Mouse (Mus musculus): ENCODE results near the gene Srebf1.

DNA sequence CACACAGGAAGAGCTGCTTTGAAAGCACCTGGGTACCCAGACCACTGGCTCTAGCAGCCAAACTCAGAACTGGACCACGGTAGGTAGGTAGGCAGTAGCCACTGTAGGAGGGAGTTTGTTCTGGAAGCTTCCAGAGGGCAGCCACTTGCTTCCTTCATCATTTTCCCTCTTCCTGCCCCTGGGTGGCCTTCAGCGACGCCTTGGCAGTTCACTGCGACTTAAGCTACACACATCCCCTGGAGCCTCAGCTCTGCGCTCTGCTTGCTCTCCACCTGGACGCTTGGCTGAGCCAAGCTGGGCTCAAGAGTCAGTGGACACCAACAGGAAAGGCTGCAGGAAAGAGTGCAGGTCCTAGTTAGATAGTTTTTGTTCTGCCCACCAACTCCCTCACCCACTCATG is 44.4 kb downstream of the Srebf1 start:
- TF ChIP-seq POLR2A (IDR thresholded peaks at IDR 0.05; ENCODE audit: insufficient read length, low read depth) (no peak), USF1 (IDR thresholded peaks at IDR 0.05; ENCODE audit: low read depth) (no peak), TCF12 (IDR thresholded peaks at IDR 0.05; ENCODE audit: insufficient read depth, poor library complexity, severe bottlenecking) (no peak), POLR2AphosphoS2 (IDR thresholded peaks at IDR 0.05; ENCODE audit: insufficient read length, low read depth) (no peak), REST (IDR thresholded peaks at IDR 0.05; ENCODE audit: insufficient read depth, insufficient read length) (no peak), CEBPB (IDR thresholded peaks at IDR 0.05; ENCODE audit: insufficient read depth, poor library complexity, severe bottlenecking) (no peak), SRF (IDR thresholded peaks at IDR 0.05; ENCODE audit: control insufficient read depth, insufficient read length, low read depth) (no peak), E2F4 (IDR thresholded peaks at IDR 0.05; ENCODE audit: insufficient read depth) (no peak), MAX (IDR thresholded peaks at IDR 0.05; ENCODE audit: low read depth) (no peak), MYOG (IDR thresholded peaks at IDR 0.05; ENCODE audit: control insufficient read depth in 1 of 3, insufficient read depth in 1 of 3, insufficient read length in 2 of 3, low read depth in 2 of 3) (no peak)
